Mouse (Mus musculus) midbrain, embryonic 15.5 days (tissue): ENCODE measurements around the gene Nol10. TPM values are rescaled to one million over a fixed set of nuclear protein-coding genes. Genes with fewer than 3 reads are reported as not detected.
"Not testable (repeated sequence)": the region's sequence is repeated elsewhere in the genome, so short reads cannot be mapped to it uniquely, and the experiment has no call there.

Experiments used
- ATAC-seq: fragments of 200-750 bp; cut with Nextera tagmentation; replicated peaks from 2 replicates; pipeline ENCODE4 v1.8.0; 2017; ENCODE audit warnings: moderate TSS enrichment
- H3K27ac ChIP-seq: fragments of 300-500 bp; sonication (generic); 2 replicates; pipeline ENCODE4 v1.5.1; 2015; ENCODE audit warnings: mild to moderate bottlenecking, inconsistent platforms
- H3K27me3 ChIP-seq: fragments of 300-500 bp; sonication (generic); replicated peaks from 2 replicates; pipeline ENCODE4 v1.6.1; 2015; ENCODE audit warnings: inconsistent platforms
- H3K36me3 ChIP-seq: fragments of 300-500 bp; sonication (generic); replicated peaks from 2 replicates; pipeline ENCODE4 v1.6.1; 2015; ENCODE audit warnings: inconsistent platforms
- H3K4me1 ChIP-seq: fragments of 300-500 bp; sonication (generic); 2 replicates; pipeline ENCODE4 v1.6.1; 2015; ENCODE audit warnings: inconsistent platforms
- H3K4me2 ChIP-seq: fragments of 300-500 bp; sonication (generic); 2 replicates; pipeline ENCODE4 v1.6.1; 2015; ENCODE audit warnings: inconsistent platforms, mild to moderate bottlenecking, moderate library complexity
- H3K4me3 ChIP-seq: fragments of 300-500 bp; sonication (generic); 2 replicates; pipeline ENCODE4 v1.5.1; 2015; ENCODE audit warnings: mild to moderate bottlenecking, inconsistent platforms
- H3K9ac ChIP-seq: fragments of 300-500 bp; sonication (generic); 2 replicates; pipeline ENCODE4 v1.6.1; 2015; ENCODE audit warnings: mild to moderate bottlenecking, inconsistent platforms
- H3K9me3 ChIP-seq: fragments of 300-500 bp; sonication (generic); 2 replicates; pipeline ENCODE4 v1.6.1; 2016; ENCODE audit warnings: inconsistent platforms
- WGBS: fragments of 180-500 bp; shearing (Covaris S2); methylation state at CpG from one replicate; pipeline ENCODE4 v1.1.7; 2015; ENCODE audit warnings: mixed read lengths; 5-methylcytosine and 5-hydroxymethylcytosine counted together
- polyA plus RNA-seq: library from polyadenylated mRNA; unstranded; fragments of >200 nt; fragmentation: Nextera tagmentation; extraction: Ambion mirVana; gene quantifications from 2 replicates; pipeline ENCODE4 v1.2.1, GENCODE M21; 2015

Gene Nol10
- polyA plus RNA-seq, 1 experiment from 2014 or later, result 21.6 TPM

DNA sequence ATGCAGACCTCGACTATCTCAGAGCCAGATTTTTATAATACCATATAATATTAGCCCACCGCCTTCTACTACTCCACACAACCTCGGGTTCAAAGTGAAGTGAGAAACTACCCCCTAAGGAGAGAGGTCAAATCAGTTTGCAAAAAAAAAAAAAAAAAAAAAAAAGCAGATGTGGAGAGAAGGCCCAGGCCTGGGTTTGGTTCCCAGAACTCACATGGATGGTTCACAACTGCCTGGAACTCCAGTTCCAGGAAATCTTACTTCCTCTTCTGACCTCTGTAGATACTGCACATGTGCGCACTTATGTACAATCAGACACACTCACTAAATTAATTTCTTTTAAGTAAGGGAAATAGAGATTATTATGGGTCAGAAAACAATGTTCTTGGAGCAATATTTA is 102.2 kb downstream of the Nol10 start:
- Histone ChIP-seq H3K4me2 (no peak overlapping the region), H3K4me1 (no peaks in the 10 kb centered on the region), H3K9ac (no peak overlapping the region), H3K27me3 (no peaks in the 10 kb centered on the region), H3K4me3 (no peak overlapping the region), H3K27ac (no peak overlapping the region), H3K36me3 (no peaks in the 10 kb centered on the region), H3K9me3 (no peaks in the 10 kb centered on the region)
- no peak for ATAC-seq
- WGBS, result 83% methylated on average over 4 of the region's 4 CpGs

DNA sequence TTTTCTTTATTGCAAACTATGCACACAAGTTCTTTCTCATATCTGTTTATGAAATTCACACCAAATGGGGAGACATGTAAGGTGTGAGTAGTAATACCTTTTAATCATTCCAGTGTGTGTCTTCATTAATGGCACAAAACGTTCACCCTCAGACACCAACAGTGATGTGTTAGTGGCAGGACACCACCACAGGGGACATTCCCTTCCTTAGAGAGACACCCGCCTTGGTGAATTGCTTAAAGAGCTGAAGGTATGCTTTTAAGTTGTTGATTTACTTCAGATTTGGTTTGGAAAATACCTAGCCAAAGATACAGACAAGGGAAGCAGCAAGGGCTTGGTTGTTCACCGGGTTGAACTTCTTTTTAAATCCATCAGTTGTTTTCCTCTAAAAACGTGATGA is 102.7 kb downstream of the Nol10 start:
- Histone ChIP-seq H3K4me2 (no peak overlapping the region), H3K4me3 (no peak overlapping the region), H3K4me1 (no peaks in the 10 kb centered on the region), H3K9ac (no peak overlapping the region), H3K36me3 (no peaks in the 10 kb centered on the region), H3K27ac (no peak overlapping the region), H3K27me3 (no peaks in the 10 kb centered on the region), H3K9me3 (no peaks in the 10 kb centered on the region)
- 71% methylated on average over 4 of the region's 4 CpGs for WGBS
- no peak for ATAC-seq

DNA sequence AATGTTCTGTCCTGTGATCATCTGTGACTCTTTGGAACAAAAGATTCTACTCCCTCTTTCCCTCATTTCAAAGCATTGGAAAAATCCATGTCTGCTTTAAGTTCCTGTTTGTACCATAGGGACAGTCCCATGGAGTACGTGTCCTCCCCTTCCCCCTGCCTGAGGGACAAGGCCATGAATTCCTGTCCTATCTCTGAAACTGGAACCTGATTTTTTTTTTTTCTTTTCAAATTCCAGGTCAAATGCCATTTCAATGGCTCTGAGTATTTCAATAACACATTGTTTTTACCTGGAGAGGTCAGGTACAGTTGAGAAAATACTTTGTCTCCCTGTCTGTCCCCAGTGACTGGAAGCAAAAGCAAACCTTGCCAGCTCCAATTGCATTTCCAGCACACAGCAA is 104.0 kb downstream of the Nol10 start:
- no peak for ATAC-seq
- 89% methylated on average over 1 of the region's 1 CpGs for WGBS
- no peaks in the 10 kb centered on the region for H3K36me3 ChIP-seq

DNA sequence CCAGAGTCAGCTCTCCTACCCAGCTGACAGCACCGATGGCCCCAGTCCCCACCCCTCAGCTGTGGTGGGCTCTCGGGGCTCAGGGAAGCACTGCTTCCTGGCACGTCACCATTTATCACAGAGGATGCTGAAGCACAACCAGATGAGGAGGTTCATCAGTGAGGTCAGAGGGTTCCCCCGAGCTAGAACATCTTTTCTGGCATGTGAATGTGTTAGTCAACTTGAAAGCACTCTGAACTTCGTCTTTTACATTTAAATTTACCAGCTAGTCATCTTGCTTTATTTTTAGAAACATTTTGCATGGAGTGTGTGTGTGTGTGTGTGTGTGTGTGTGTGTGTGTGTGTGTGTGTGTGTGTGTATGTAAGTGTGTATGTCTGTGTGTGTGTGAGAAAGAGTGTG is 105.7 kb downstream of the Nol10 start:
- no peaks in the 10 kb centered on the region for H3K9me3 ChIP-seq
- ATAC-seq, result no peak
- H3K4me2 ChIP-seq, result no peak overlapping the region
- no peaks in the 10 kb centered on the region for H3K27me3 ChIP-seq
- no peaks in the 10 kb centered on the region for H3K4me1 ChIP-seq
- H3K4me3 ChIP-seq, result no peak overlapping the region
- no peak overlapping the region for H3K27ac ChIP-seq
- WGBS, result 67% methylated on average over 5 of the region's 5 CpGs
- H3K9ac ChIP-seq, result no peak overlapping the region
- no peaks in the 10 kb centered on the region for H3K36me3 ChIP-seq

More for the DNA sequence above, 104.0 kb downstream of the Nol10 start:
- no peak overlapping the region for H3K9ac ChIP-seq
- H3K27me3 ChIP-seq, result no peaks in the 10 kb centered on the region
- no peak overlapping the region for H3K4me2 ChIP-seq
- no peaks in the 10 kb centered on the region for H3K4me1 ChIP-seq
- no peak overlapping the region for H3K4me3 ChIP-seq
- H3K9me3 ChIP-seq, result no peaks in the 10 kb centered on the region
- no peak overlapping the region for H3K27ac ChIP-seq

DNA sequence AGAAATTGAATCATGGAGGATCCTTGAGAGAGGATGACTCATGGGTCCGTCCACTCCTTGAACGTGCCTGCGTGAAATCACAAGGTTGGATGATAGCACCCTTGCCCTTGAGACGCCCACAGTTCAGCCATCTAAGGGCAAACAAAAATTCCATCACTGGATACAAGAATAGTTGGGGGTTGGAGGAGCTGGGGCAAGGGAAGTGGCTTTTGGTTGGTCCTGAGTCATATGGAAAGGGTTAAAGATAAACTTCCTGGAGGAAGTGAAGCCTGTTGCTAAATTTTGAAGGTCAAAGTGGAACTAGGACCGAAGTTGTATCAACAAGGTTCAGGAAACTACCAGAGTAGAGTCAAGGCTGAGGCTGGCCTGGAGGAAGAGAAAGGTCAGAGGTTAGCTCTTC is 106.8 kb downstream of the Nol10 start:
- 81% methylated on average over 5 of the region's 5 CpGs for WGBS
- Histone ChIP-seq H3K4me2 (no peak overlapping the region), H3K36me3 (no peaks in the 10 kb centered on the region), H3K4me3 (no peak overlapping the region), H3K27ac (no peak overlapping the region), H3K9me3 (no peaks in the 10 kb centered on the region), H3K4me1 (no peaks in the 10 kb centered on the region), H3K9ac (no peak overlapping the region), H3K27me3 (no peaks in the 10 kb centered on the region)
- no peak for ATAC-seq

- H3K4me3 ChIP-seq, ATAC-seq, H3K27ac ChIP-seq, H3K4me1 ChIP-seq, H3K4me2 ChIP-seq, H3K9ac ChIP-seq, H3K27me3 ChIP-seq, H3K9me3 ChIP-seq, H3K36me3 ChIP-seq: not testable (repeated sequence)
- WGBS, result 89% methylated on average over 4 of the region's 4 CpGs
Measured at GRCm38 (mm10) chr12:17459223-17459622, 111.0 kb downstream of the Nol10 start.

GRCm38 (mm10) chr12:17463706-17464105 is 115.4 kb downstream of the Nol10 start:
- Histone ChIP-seq H3K27me3 (no peaks in the 10 kb centered on the region), H3K4me1 (no peaks in the 10 kb centered on the region), H3K4me2 (no peak overlapping the region), H3K27ac (no peak overlapping the region), H3K9me3 (no peaks in the 10 kb centered on the region), H3K9ac (no peak overlapping the region), H3K4me3 (no peak overlapping the region), H3K36me3 (no peaks in the 10 kb centered on the region)
- no peak for ATAC-seq
- 34% methylated on average over 4 of the region's 4 CpGs for WGBS

- H3K27me3 ChIP-seq, H3K4me2 ChIP-seq, H3K4me3 ChIP-seq, H3K9me3 ChIP-seq, H3K27ac ChIP-seq, H3K9ac ChIP-seq, H3K4me1 ChIP-seq, ATAC-seq, H3K36me3 ChIP-seq: not testable (repeated sequence)
- 88% methylated on average over 5 of the region's 5 CpGs for WGBS
Measured at GRCm38 (mm10) chr12:17464550-17464949, 116.3 kb downstream of the Nol10 start.

DNA sequence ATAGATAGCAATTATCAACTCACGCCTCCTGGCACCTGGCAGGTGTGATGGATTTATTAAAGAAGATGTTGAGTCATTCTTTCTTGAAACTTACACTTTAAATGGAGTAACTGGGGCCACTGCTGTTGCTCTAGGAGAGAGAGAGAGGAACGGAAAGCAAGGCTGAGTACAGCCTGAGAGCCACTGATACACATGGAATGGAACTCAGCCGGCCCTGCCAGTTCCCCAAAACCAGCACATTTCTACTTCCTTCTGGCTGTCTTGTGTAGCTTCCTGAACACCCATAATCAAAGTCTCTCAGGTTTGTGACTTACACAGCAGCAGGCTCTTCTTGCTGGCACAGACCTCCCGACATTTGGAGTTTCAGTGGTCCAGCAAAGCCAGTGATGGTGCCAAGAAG is 118.5 kb downstream of the Nol10 start:
- H3K4me2 ChIP-seq, result no peak overlapping the region
- no peaks in the 10 kb centered on the region for H3K9me3 ChIP-seq
- WGBS, result 93% methylated on average over 4 of the region's 4 CpGs
- no peak for ATAC-seq
- no peak overlapping the region for H3K4me3 ChIP-seq
- no peak overlapping the region for H3K27ac ChIP-seq
- H3K4me1 ChIP-seq, result no peaks in the 10 kb centered on the region
- no peaks in the 10 kb centered on the region for H3K36me3 ChIP-seq
- no peak overlapping the region for H3K9ac ChIP-seq
- no peaks in the 10 kb centered on the region for H3K27me3 ChIP-seq

GRCm38 (mm10) chr12:17468359-17468758 is 120.1 kb downstream of the Nol10 start:
- Histone ChIP-seq H3K9ac (no peak overlapping the region), H3K4me1 (no peaks in the 10 kb centered on the region), H3K27ac (no peak overlapping the region), H3K4me3 (no peak overlapping the region), H3K27me3 (no peaks in the 10 kb centered on the region), H3K36me3 (no peaks in the 10 kb centered on the region), H3K9me3 (no peaks in the 10 kb centered on the region), H3K4me2 (no peak overlapping the region)
- 70% methylated on average over 3 of the region's 3 CpGs for WGBS
- no peak for ATAC-seq

- WGBS, result 88% methylated on average over 7 of the region's 7 CpGs
- H3K9ac ChIP-seq, result no peak overlapping the region
- no peaks in the 10 kb centered on the region for H3K27me3 ChIP-seq
Measured at GRCm38 (mm10) chr12:17469869-17470268, 121.6 kb downstream of the Nol10 start.

GRCm38 (mm10) chr12:17470528-17470927 is 122.3 kb downstream of the Nol10 start:
- not testable (repeated sequence) for H3K4me2 ChIP-seq, H3K36me3 ChIP-seq, ATAC-seq, H3K9ac ChIP-seq, H3K9me3 ChIP-seq, H3K27me3 ChIP-seq, H3K4me1 ChIP-seq, H3K27ac ChIP-seq, H3K4me3 ChIP-seq

More at GRCm38 (mm10) chr12:17469869-17470268, 121.6 kb downstream of the Nol10 start:
- no peak overlapping the region for H3K4me3 ChIP-seq
- H3K4me1 ChIP-seq, result no peaks in the 10 kb centered on the region
- no peaks in the 10 kb centered on the region for H3K9me3 ChIP-seq
- H3K36me3 ChIP-seq, result no peaks in the 10 kb centered on the region
- ATAC-seq, result no peak
- H3K4me2 ChIP-seq, result no peak overlapping the region
- no peak overlapping the region for H3K27ac ChIP-seq

- Histone ChIP-seq H3K4me2 (no peak overlapping the region), H3K4me1 (no peaks in the 10 kb centered on the region), H3K36me3 (no peaks in the 10 kb centered on the region), H3K9ac (no peak overlapping the region), H3K27me3 (no peaks in the 10 kb centered on the region), H3K4me3 (no peak overlapping the region), H3K27ac (no peak overlapping the region), H3K9me3 (no peaks in the 10 kb centered on the region)
- ATAC-seq, result no peak
- 94% methylated on average over 1 of the region's 1 CpGs for WGBS
Measured at GRCm38 (mm10) chr12:17471405-17471804, 123.1 kb downstream of the Nol10 start.

DNA sequence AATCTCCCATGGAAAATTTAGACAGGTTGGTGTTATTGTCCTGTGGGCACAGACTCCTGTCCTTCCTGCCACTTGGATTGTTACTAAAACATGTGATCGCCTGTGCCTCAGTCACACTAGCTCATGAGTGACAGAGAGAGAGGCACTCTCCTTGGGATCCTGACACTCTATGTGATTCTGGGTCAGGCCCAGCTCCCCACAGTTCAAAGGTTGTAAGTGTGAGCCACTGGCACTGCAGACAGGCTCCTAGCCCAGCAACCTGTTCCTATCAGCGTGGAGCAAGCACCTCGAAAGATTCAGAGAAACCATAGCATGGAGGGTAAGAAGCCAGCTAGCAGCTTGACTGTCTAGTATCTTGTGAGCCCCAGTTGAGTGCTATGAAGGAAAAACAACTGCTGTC is 124.9 kb downstream of the Nol10 start:
- no peaks in the 10 kb centered on the region for H3K4me1 ChIP-seq
- no peak overlapping the region for H3K4me3 ChIP-seq
- H3K9me3 ChIP-seq, result no peaks in the 10 kb centered on the region
- no peaks in the 10 kb centered on the region for H3K36me3 ChIP-seq
- WGBS, result 92% methylated on average over 3 of the region's 3 CpGs
- no peak overlapping the region for H3K9ac ChIP-seq
- H3K27me3 ChIP-seq, result no peaks in the 10 kb centered on the region
- no peak overlapping the region for H3K27ac ChIP-seq
- H3K4me2 ChIP-seq, result no peak overlapping the region
- no peak for ATAC-seq
